Mouse (Mus musculus) intestine, postnatal 0 days (tissue): ENCODE data around the gene Amhr2. TPM values are rescaled to one million over a fixed set of nuclear protein-coding genes. Genes with fewer than 3 reads are reported as not detected.
A peak's percentile ranks its signal among the peaks of the same experiment; 100 is the strongest.

ENCODE experiments used
- ATAC-seq: fragments of 200-750 bp; cut with Nextera tagmentation; 2 replicates; pipeline ENCODE4 v1.8.0; 2017; ENCODE audit warnings: mild to moderate bottlenecking, moderate TSS enrichment, moderate library complexity
- H3K27ac ChIP-seq: fragments of 300-500 bp; sonication (generic); 2 replicates; pipeline ENCODE4 v1.5.1; 2014; ENCODE audit warnings: mild to moderate bottlenecking, low read depth, low read length, moderate library complexity
- H3K27me3 ChIP-seq: fragments of 300-500 bp; sonication (generic); replicated peaks from 2 replicates; pipeline ENCODE4 v1.6.1; 2014; ENCODE audit warnings: low read length, mixed read lengths; ENCODE audit not compliant: control insufficient read depth, insufficient read depth
- H3K36me3 ChIP-seq: fragments of 300-500 bp; sonication (generic); 2 replicates; pipeline ENCODE4 v1.6.1; 2014; ENCODE audit warnings: mild to moderate bottlenecking, moderate library complexity; ENCODE audit not compliant: control insufficient read depth, insufficient read depth
- H3K4me1 ChIP-seq: fragments of 300-500 bp; sonication (generic); replicated peaks from 2 replicates; pipeline ENCODE4 v1.6.1; 2014; ENCODE audit warnings: antibody characterized with exemption, low read length, mixed read lengths; ENCODE audit not compliant: control insufficient read depth, insufficient read depth
- H3K4me2 ChIP-seq: fragments of 300-500 bp; sonication (generic); replicated peaks from 2 replicates; pipeline ENCODE4 v1.6.1; 2014; ENCODE audit warnings: low read depth, mild to moderate bottlenecking, moderate library complexity
- H3K4me3 ChIP-seq: fragments of 300-500 bp; sonication (generic); 2 replicates; pipeline ENCODE4 v1.5.1; 2014; ENCODE audit warnings: low read depth, low read length
- H3K9ac ChIP-seq: fragments of 300-500 bp; sonication (generic); 2 replicates; pipeline ENCODE4 v1.6.1; 2014; ENCODE audit warnings: mild to moderate bottlenecking, low read depth, low read length
- H3K9me3 ChIP-seq: fragments of 300-500 bp; sonication (generic); 2 replicates; pipeline ENCODE4 v1.6.1; 2016; ENCODE audit warnings: mixed run types; ENCODE audit not compliant: control insufficient read depth
- CTCF ChIP-seq: sonication (generic); IDR thresholded peaks from 2 replicates; pipeline ENCODE4 v1.5.1; 2016; ENCODE audit warnings: low read depth, mild to moderate bottlenecking, control low read depth, antibody characterized with exemption, moderate library complexity
- WGBS: fragments of 180-500 bp; shearing (Covaris S2); extraction: QIAGEN DNeasy Blood & Tissue Kit; methylation state at CpG from one replicate; pipeline ENCODE4 v1.1.7; 2014; 5-methylcytosine and 5-hydroxymethylcytosine counted together
- polyA plus RNA-seq: library from polyadenylated mRNA; unstranded; fragments of >200 nt; fragmentation: Nextera tagmentation; extraction: Ambion mirVana; gene quantifications from 2 replicates; pipeline ENCODE4 v1.2.1, GENCODE M21; 2015

Gene Amhr2
- polyA plus RNA-seq, 1 experiment from 2014 or later, result 0.50 TPM

DNA sequence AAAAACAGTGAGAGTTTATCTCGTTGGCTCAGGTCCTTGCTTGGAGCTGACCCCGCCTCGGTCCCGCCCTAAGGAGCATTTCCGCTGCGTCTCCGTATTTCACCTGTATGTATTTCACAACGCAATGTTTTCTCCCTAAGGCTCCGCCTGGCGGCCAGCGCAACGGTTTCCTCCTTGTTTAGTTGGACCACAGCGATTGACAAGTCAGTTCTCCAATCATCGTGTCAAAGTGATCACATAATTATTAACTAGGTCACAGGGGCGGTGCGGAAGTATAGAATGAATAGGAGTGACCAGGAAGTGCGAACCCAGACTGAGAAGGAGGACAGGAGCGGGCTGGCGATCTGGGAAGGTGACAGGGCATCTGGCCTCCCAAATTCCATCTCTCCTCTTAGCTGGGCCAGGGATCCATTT, 13.7 kb downstream of the Amhr2 start, which contains the start of gene Prr13:
Gene Prr13, plus strand, starts transcription at position 125 of the 414 bp plus-strand sequence.
- H3K4me2 ChIP-seq, result peak within 1 kb of the TSS; percentile 66
- H3K4me3 ChIP-seq, result peak within 1 kb of the TSS; percentile 60
- H3K4me1 ChIP-seq, result no peaks in the 10 kb centered on the region
- peak; percentile 90 for ATAC-seq
- under 1% methylated on average over 19 of the region's 19 CpGs for WGBS
- peaks cover 13% of the 10 kb centered on the region; the same call in 1 of the 2 replicates for H3K36me3 ChIP-seq
- peak; percentile 86 for TF ChIP-seq CTCF
- H3K27ac ChIP-seq, result peak within 1 kb of the TSS; percentile 47; the same call in 1 of the 2 replicates
- peak within 1 kb of the TSS; percentile 28; the same call in 1 of the 2 replicates for H3K9ac ChIP-seq
- H3K27me3 ChIP-seq, result no peaks in the 10 kb centered on the region
- H3K9me3 ChIP-seq, result no peaks in the 10 kb centered on the region

DNA sequence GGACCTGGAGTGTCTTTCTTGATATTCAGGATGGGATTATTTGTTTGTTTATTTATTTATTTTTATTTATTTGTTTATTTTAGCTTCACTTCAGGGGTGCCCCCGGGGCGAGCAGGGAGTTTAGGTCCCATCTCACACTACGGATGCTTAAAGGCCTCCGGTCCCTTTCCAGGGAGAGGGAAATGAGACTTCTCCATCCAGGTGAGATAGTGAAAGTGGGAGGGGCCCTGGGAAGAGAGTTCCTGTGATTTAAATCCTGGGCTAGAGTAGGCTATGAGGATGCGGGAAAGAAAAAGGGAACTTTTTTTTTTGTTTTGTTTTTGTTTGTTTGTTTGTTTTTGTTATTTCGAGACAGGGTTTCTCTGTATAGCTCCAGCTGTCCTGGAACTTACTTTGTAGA, 14.2 kb downstream of the Amhr2 start:
- H3K4me1 ChIP-seq, result no peaks in the 10 kb centered on the region
- no peaks in the 10 kb centered on the region for H3K27me3 ChIP-seq
- WGBS, result 15% methylated on average over 6 of the region's 6 CpGs
- peak overlapping the region; percentile 66 for H3K4me2 ChIP-seq
- peaks cover 14% of the 10 kb centered on the region; the same call in 1 of the 2 replicates for H3K36me3 ChIP-seq
- peak overlapping the region; percentile 60 for H3K4me3 ChIP-seq
- peak overlapping the region; percentile 47; the same call in 1 of the 2 replicates for H3K27ac ChIP-seq
- TF ChIP-seq CTCF, result no peak
- H3K9me3 ChIP-seq, result no peaks in the 10 kb centered on the region
- peak overlapping the region; percentile 28; the same call in 1 of the 2 replicates for H3K9ac ChIP-seq
- 0 out of 2 replicates have a peak, but pooled peaks have one; percentile 34 for ATAC-seq

DNA sequence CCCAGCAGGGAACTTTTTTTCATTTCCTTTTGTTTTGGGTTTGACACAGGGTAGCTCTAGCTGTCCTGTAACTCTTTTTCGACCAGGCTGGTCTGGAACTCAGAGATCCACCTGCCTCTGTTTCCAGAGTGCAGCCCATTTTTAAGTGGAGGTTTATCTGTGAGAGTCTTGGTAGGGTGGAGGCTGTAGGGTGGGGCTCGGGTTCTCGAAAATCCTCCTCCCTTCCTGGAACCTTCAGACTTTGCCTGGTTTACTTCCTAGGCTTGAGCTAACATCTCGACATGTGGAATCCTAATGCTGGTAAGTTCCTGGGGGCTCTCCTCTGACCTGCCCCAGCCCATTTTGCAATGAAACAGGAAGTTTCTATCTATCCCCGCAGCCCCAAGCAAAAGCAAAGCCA, 14.7 kb downstream of the Amhr2 start:
- TF ChIP-seq CTCF, result no peak
- H3K36me3 ChIP-seq, result peaks cover 14% of the 10 kb centered on the region; the same call in 1 of the 2 replicates
- H3K27me3 ChIP-seq, result no peaks in the 10 kb centered on the region
- peak overlapping the region; percentile 60 for H3K4me3 ChIP-seq
- H3K27ac ChIP-seq, result peak overlapping the region; percentile 10; the same call in 1 of the 2 replicates
- no peaks in the 10 kb centered on the region for H3K4me1 ChIP-seq
- 0 out of 2 replicates have a peak overlapping the region, but pooled peaks have one; percentile 4 for H3K9ac ChIP-seq
- H3K4me2 ChIP-seq, result peak overlapping the region; percentile 66
- 0 out of 2 replicates have a peak, but pooled peaks have one; percentile 6 for ATAC-seq
- no peaks in the 10 kb centered on the region for H3K9me3 ChIP-seq
- 36% methylated on average over 5 of the region's 5 CpGs for WGBS

DNA sequence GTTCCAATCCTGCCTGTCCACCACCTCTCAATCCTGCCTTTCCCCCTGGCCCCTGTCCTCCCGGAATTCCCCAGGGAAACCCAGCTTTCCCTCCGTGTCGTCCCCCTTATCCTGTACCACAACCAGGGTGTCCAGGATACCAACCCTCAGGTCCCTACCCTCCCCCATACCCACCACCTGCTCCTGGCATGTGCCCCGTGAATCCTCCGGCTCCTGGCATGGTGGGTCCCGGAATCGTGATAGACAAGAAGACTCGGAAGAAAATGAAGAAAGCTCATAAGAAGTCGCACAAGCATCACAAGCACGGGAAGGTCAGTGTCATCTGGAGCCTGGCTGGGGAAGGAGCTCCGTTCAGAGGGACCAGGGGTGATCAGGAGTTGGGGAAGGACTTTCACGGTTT, 15.2 kb downstream of the Amhr2 start:
- peaks cover 14% of the 10 kb centered on the region; the same call in 1 of the 2 replicates for H3K36me3 ChIP-seq
- H3K4me1 ChIP-seq, result no peaks in the 10 kb centered on the region
- 0 out of 2 replicates have a peak overlapping the region, but pooled peaks have one; percentile 4 for H3K9ac ChIP-seq
- peak overlapping the region; percentile 10; the same call in 1 of the 2 replicates for H3K27ac ChIP-seq
- H3K4me2 ChIP-seq, result peak overlapping the region; percentile 66
- no peaks in the 10 kb centered on the region for H3K9me3 ChIP-seq
- peak overlapping the region; percentile 60 for H3K4me3 ChIP-seq
- TF ChIP-seq CTCF, result no peak
- WGBS, result 74% methylated on average over 12 of the region's 12 CpGs
- no peak for ATAC-seq
- no peaks in the 10 kb centered on the region for H3K27me3 ChIP-seq

DNA sequence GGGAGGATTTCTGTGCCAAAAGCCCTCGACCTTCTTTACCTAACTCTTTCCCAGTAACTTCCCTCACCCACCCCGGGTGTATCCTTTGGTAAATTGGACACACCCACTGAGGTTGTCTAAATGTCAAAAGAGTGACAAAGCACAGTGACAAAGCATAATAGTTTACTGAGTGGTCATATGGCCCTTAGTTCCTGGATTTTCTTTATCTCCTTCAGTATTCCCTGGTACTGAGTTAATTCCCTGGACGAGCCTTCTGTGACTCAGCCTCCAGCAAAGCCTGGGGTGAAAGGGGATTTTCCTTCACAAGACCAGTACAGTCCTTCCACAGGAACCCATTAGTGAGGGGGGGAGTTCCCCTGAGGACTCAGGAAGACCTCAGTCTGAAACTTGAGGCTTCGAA, 15.8 kb downstream of the Amhr2 start:
- Histone ChIP-seq H3K9me3 (no peaks in the 10 kb centered on the region), H3K27ac (peak overlapping the region; percentile 10; the same call in 1 of the 2 replicates), H3K27me3 (no peaks in the 10 kb centered on the region), H3K4me1 (no peaks in the 10 kb centered on the region), H3K9ac (0 out of 2 replicates have a peak overlapping the region, but pooled peaks have one; percentile 4), H3K4me2 (peak overlapping the region; percentile 66), H3K4me3 (peak overlapping the region; percentile 60; the same call in 1 of the 2 replicates), H3K36me3 (peaks cover 14% of the 10 kb centered on the region; the same call in 1 of the 2 replicates)
- 42% methylated on average over 4 of the region's 4 CpGs for WGBS
- ATAC-seq, result no peak
- no peak for TF ChIP-seq CTCF

DNA sequence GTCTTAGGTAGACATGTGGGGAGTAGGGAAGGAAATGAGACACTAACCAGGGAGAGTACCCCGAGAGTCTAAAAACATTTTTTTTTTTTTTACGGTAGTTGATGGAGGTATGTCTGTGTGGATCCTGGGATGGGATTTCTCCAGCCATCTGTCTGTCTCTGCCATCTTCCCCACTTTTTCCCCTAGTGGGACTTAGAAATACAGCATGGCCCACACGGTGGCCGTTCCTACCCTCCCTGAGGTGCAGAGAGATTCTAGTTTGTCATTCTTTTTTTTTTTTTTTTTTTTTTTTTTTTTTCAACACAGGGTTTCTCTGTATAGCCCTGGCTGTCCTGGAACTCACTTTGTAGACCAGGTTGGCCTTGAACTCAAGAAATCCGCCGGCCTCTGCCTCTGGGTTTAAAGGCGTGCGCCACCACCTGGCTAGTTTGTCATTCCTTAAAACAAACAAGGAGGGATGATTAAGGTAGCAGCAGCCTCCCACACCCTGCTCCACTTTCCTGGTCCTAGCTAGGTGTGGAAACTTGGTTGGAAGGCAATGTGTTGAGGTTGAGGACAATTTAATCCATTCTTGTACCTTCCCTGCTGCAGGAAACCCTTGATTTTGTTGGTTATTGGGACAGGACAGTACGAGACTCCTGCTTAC, 16.4 kb downstream of the Amhr2 start:
- H3K4me3 ChIP-seq, result peak overlapping the region; percentile 7; the same call in 1 of the 2 replicates
- peak overlapping the region; percentile 66 for H3K4me2 ChIP-seq
- peak overlapping the region; percentile 9; the same call in 1 of the 2 replicates for H3K27ac ChIP-seq
- no peaks in the 10 kb centered on the region for H3K27me3 ChIP-seq
- no peaks in the 10 kb centered on the region for H3K4me1 ChIP-seq
- H3K9ac ChIP-seq, result no peak overlapping the region
- no peak for ATAC-seq
- WGBS, result 62% methylated on average over 9 of the region's 9 CpGs
- peaks cover 14% of the 10 kb centered on the region for H3K36me3 ChIP-seq
- TF ChIP-seq CTCF, result no peak
- H3K9me3 ChIP-seq, result no peaks in the 10 kb centered on the region
